Comparison of ENCODE assay signal across 11 mouse cellular contexts in the genomic region with DNA sequence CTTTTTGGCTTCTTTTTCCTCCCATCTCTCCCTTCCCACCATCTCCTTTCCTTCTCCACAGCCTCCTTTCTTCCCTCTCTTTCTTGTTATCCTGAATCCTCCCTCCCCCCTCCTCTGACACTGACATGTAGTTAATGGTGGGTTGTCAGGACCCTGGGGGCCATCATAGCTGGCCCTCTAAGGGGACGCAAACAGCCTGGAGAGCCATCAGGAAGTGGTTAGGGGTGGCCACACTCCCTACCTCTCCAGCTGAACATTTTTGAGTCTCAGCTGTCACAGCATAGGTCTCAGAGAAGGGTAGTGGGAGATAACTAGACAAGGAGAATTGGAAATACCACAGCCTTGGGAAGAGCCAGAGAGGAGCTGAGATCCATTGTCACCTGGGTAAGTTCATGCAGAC. TPM values are rescaled to one million over a fixed set of nuclear protein-coding genes. Genes with fewer than 3 reads are reported as not detected.
DNase-seq lines count a peak whose midpoint lies in the region; ATAC-seq and TF ChIP-seq lines count a peak whose summit lies in the region.
"Had no signal": no experiment of that assay in that cellular context is flagged by ENCODE, and none has a peak within 500 bp of the region (broad histone marks: within the 10 kb centered on the region; RNA-seq: fewer than 3 reads in every experiment).

No protein-coding gene starts in this region.

- peak overlapping the region; percentile 66 for H3K27ac ChIP-seq in liver, embryonic 13.5 days
- no peak overlapping the region for H3K27ac ChIP-seq in liver, embryonic 11.5 days (ENCODE audit: low read depth, low read length)
- peak overlapping the region; percentile 98 for H3K27ac ChIP-seq in forebrain, embryonic 12.5 days
- peak overlapping the region; percentile 95 for H3K27ac ChIP-seq in hindbrain, postnatal 0 days
- peak overlapping the region; percentile 95 for H3K27ac ChIP-seq in neural tube, embryonic 12.5 days

- H3K4me1 ChIP-seq in liver, embryonic 13.5 days (replicated peaks), result peaks cover 99% of the 10 kb centered on the region
- peaks cover 91% of the 10 kb centered on the region for H3K4me1 ChIP-seq in liver, embryonic 11.5 days (replicated peaks; ENCODE audit: control insufficient read depth, insufficient read depth, low read length)
- H3K4me1 ChIP-seq in forebrain, embryonic 12.5 days, result peaks cover 67% of the 10 kb centered on the region
- peaks cover 81% of the 10 kb centered on the region for H3K4me1 ChIP-seq in hindbrain, postnatal 0 days (ENCODE audit: insufficient read depth, low read length)
- peaks cover 74% of the 10 kb centered on the region for H3K4me1 ChIP-seq in neural tube, embryonic 12.5 days

- WGBS in liver, embryonic 13.5 days (ENCODE audit: insufficient replicate concordance), result 58% methylated on average over 1 of the region's 1 CpGs
- 48% methylated on average over 1 of the region's 1 CpGs for WGBS in liver, embryonic 11.5 days
- 17% methylated on average over 1 of the region's 1 CpGs for WGBS in forebrain, embryonic 12.5 days
- 4% methylated on average over 1 of the region's 1 CpGs for WGBS in hindbrain, postnatal 0 days
- 6% methylated on average over 1 of the region's 1 CpGs for WGBS in neural tube, embryonic 12.5 days

- no peak for TF ChIP-seq CTCF in hindbrain, postnatal 0 days (IDR thresholded peaks at IDR 0.05; ENCODE audit: low read depth)

- DNase-seq in liver, embryonic 13.5 days, result no peak
- DNase-seq in liver, embryonic 11.5 days (ENCODE audit: low spot score), result no peak
- no peak for DNase-seq in hindbrain, postnatal 0 days (ENCODE audit: low spot score)
- DNase-seq in thymus, adult 18-20 months, result no peak
- DNase-seq in left cerebral cortex, postnatal 14 days (ENCODE audit: low spot score in 2 of 2), result no peak
- DNase-seq in frontal cortex, postnatal 25 days (ENCODE audit: low spot score in 2 of 2), result no peak
- DNase-seq: cerebellum, adult 9-10 months had no signal

- no peak for ATAC-seq in liver, embryonic 13.5 days (ENCODE audit: low read depth)
- no peak for ATAC-seq in liver, embryonic 11.5 days (replicated peaks; ENCODE audit: low FRiP score)
- ATAC-seq in forebrain, embryonic 12.5 days (ENCODE audit: low FRiP score), result peak; percentile 36
- no peak for ATAC-seq in hindbrain, postnatal 0 days
- ATAC-seq in neural tube, embryonic 12.5 days (ENCODE audit: low FRiP score, low read depth), result peak; percentile 51
- ATAC-seq: intestine, postnatal 0 days; liver, postnatal 0 days had no signal

- no peaks in the 10 kb centered on the region for H3K9me3 ChIP-seq in liver, embryonic 13.5 days (replicated peaks)
- no peaks in the 10 kb centered on the region for H3K9me3 ChIP-seq in liver, embryonic 11.5 days (ENCODE audit: control insufficient read depth, low read length)
- H3K9me3 ChIP-seq in forebrain, embryonic 12.5 days, result no peaks in the 10 kb centered on the region
- H3K9me3 ChIP-seq in hindbrain, postnatal 0 days (ENCODE audit: low read length), result no peaks in the 10 kb centered on the region
- no peaks in the 10 kb centered on the region for H3K9me3 ChIP-seq in neural tube, embryonic 12.5 days

- no peak overlapping the region for H3K4me3 ChIP-seq in liver, embryonic 13.5 days (replicated peaks)
- H3K4me3 ChIP-seq in liver, embryonic 11.5 days (ENCODE audit: low read depth, low read length), result no peak overlapping the region
- peak overlapping the region; percentile 61 for H3K4me3 ChIP-seq in forebrain, embryonic 12.5 days (replicated peaks)
- peak overlapping the region; percentile 39 for H3K4me3 ChIP-seq in hindbrain, postnatal 0 days (ENCODE audit: low read length)
- peak overlapping the region; percentile 62 for H3K4me3 ChIP-seq in neural tube, embryonic 12.5 days

- intact Hi-C loops in left cerebral cortex, postnatal 14 days (cut with DNase I), result no loop called here

- peaks cover 80% of the 10 kb centered on the region for H3K36me3 ChIP-seq in liver, embryonic 13.5 days
- H3K36me3 ChIP-seq in liver, embryonic 11.5 days (ENCODE audit: control insufficient read depth, insufficient read depth, low read length), result peaks cover 4% of the 10 kb centered on the region; the same call in 1 of the 2 replicates
- 0 out of 2 replicates have a peak, but pooled peaks cover 4% of the 10 kb centered on the region for H3K36me3 ChIP-seq in forebrain, embryonic 12.5 days (replicated peaks)
- no peaks in the 10 kb centered on the region for H3K36me3 ChIP-seq in hindbrain, postnatal 0 days (ENCODE audit: insufficient read depth, low read length)
- H3K36me3 ChIP-seq in neural tube, embryonic 12.5 days, result no peaks in the 10 kb centered on the region

- no peak overlapping the region for H3K4me2 ChIP-seq in liver, embryonic 13.5 days
- no peak overlapping the region for H3K4me2 ChIP-seq in liver, embryonic 11.5 days
- peak overlapping the region; percentile 92 for H3K4me2 ChIP-seq in forebrain, embryonic 12.5 days
- peak overlapping the region; percentile 68 for H3K4me2 ChIP-seq in hindbrain, postnatal 0 days (ENCODE audit: low read depth, low read length)
- peak overlapping the region; percentile 89 for H3K4me2 ChIP-seq in neural tube, embryonic 12.5 days (replicated peaks)

- H3K9ac ChIP-seq in liver, embryonic 13.5 days, result 0 out of 2 replicates have a peak overlapping the region, but pooled peaks have one; percentile 15
- no peak overlapping the region for H3K9ac ChIP-seq in liver, embryonic 11.5 days (ENCODE audit: low read depth, low read length)
- H3K9ac ChIP-seq in forebrain, embryonic 12.5 days, result peak overlapping the region; percentile 96
- peak overlapping the region; percentile 62 for H3K9ac ChIP-seq in hindbrain, postnatal 0 days (replicated peaks; ENCODE audit: low read length)
- H3K9ac ChIP-seq in neural tube, embryonic 12.5 days, result peak overlapping the region; percentile 92
- H3K9ac ChIP-seq: liver, postnatal 0 days had no signal

- H3K27me3 ChIP-seq in liver, embryonic 13.5 days, result no peaks in the 10 kb centered on the region
- H3K27me3 ChIP-seq in liver, embryonic 11.5 days (replicated peaks; ENCODE audit: control insufficient read depth, insufficient read depth, low read length), result no peaks in the 10 kb centered on the region
- H3K27me3 ChIP-seq in forebrain, embryonic 12.5 days, result no peaks in the 10 kb centered on the region
- no peaks in the 10 kb centered on the region for H3K27me3 ChIP-seq in hindbrain, postnatal 0 days (ENCODE audit: insufficient read depth, low read length)
- no peaks in the 10 kb centered on the region for H3K27me3 ChIP-seq in neural tube, embryonic 12.5 days (replicated peaks)

RNA-seq across cellular contexts. Expression of a gene that starts 20.0 kb away (rescaled TPM):
- 42.7 and 55.6 TPM in 2 replicates for polyA plus RNA-seq in liver, embryonic 13.5 days (2015; fragmentation: Nextera tagmentation; extraction: Ambion mirVana)
- polyA plus RNA-seq in liver, embryonic 11.5 days (2014; fragmentation: Nextera tagmentation; extraction: Ambion mirVana), result 125 and 137 TPM in 2 replicates
- 180 and 222 TPM in 2 replicates for polyA plus RNA-seq in forebrain, embryonic 12.5 days (2016; fragmentation: Nextera tagmentation; extraction: Ambion mirVana)
- total RNA-seq in hindbrain, postnatal 0 days (2014; rRNA removed), result 236 and 284 TPM in 2 replicates
- polyA plus RNA-seq in hindbrain, postnatal 0 days (2015; fragmentation: Nextera tagmentation; extraction: Ambion mirVana), result 105 TPM in 2 replicates
- polyA plus RNA-seq in neural tube, embryonic 12.5 days (2016; fragmentation: Nextera tagmentation; extraction: Ambion mirVana), result 177 and 208 TPM in 2 replicates
- total RNA-seq in left cerebral cortex, postnatal 14 days (2021), result 100 to 1,000 TPM in 1 of 2 experiments, 10 to 100 TPM in 1; 93.3 to 110 TPM

RNA-seq across cellular contexts. Expression of a gene that starts 23.0 kb away (rescaled TPM):
- 5.5 and 6.0 TPM in 2 replicates for polyA plus RNA-seq in liver, embryonic 13.5 days (2015; fragmentation: Nextera tagmentation; extraction: Ambion mirVana)
- polyA plus RNA-seq in liver, embryonic 11.5 days (2014; fragmentation: Nextera tagmentation; extraction: Ambion mirVana), result 11.8 and 11.9 TPM in 2 replicates
- polyA plus RNA-seq in forebrain, embryonic 12.5 days (2016; fragmentation: Nextera tagmentation; extraction: Ambion mirVana), result 1.7 and 2.4 TPM in 2 replicates
- 1.3 TPM in 2 replicates for total RNA-seq in hindbrain, postnatal 0 days (2014; rRNA removed)
- 0.52 and 0.54 TPM in 2 replicates for polyA plus RNA-seq in hindbrain, postnatal 0 days (2015; fragmentation: Nextera tagmentation; extraction: Ambion mirVana)
- polyA plus RNA-seq in neural tube, embryonic 12.5 days (2016; fragmentation: Nextera tagmentation; extraction: Ambion mirVana), result 2.4 and 2.6 TPM in 2 replicates
- total RNA-seq in left cerebral cortex, postnatal 14 days (2021), result under 1 TPM; 0.68 to 0.89 TPM

Comparison
In these comparisons a context has a peak if more than half of its experiments do, and no peak if none do; other contexts are left out.
1. ATAC-seq: peak in forebrain, embryonic 12.5 days (single experiment) and neural tube, embryonic 12.5 days (single experiment); none in liver, embryonic 13.5 days (single experiment), liver, embryonic 11.5 days (single experiment) and hindbrain, postnatal 0 days (single experiment).
2. H3K4me2 ChIP-seq: peak in forebrain, embryonic 12.5 days (single experiment), hindbrain, postnatal 0 days (single experiment) and neural tube, embryonic 12.5 days (single experiment); none in liver, embryonic 13.5 days (single experiment) and liver, embryonic 11.5 days (single experiment).
3. H3K4me3 ChIP-seq: peak in forebrain, embryonic 12.5 days (single experiment), hindbrain, postnatal 0 days (single experiment) and neural tube, embryonic 12.5 days (single experiment); none in liver, embryonic 13.5 days (single experiment) and liver, embryonic 11.5 days (single experiment).